21 mouse cellular contexts compared by ENCODE assay signal in the genomic region with DNA sequence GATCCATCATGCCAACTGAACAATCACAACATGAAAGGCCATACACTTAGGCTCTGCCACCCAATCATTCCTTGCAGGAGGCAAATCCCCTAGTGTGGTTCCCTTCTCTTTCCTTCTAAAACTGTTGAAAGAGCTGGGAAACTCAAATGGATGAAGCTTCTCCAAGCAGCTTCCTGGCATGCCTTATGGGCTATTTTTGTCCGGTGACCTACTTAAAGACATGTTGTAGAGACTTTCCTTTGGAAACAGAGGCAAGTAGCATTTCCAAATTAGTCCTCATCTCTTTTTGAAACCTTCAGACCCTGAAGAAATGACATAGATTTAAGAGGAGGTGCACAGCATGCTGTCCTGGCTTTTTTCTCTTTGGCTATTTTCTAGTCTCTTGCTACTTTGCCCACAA.
DNase-seq lines count a peak whose midpoint lies in the region; ATAC-seq and TF ChIP-seq lines count a peak whose summit lies in the region.
"Had no signal": no experiment of that assay in that cellular context is flagged by ENCODE, and none has a peak within 500 bp of the region (broad histone marks: within the 10 kb centered on the region; RNA-seq: fewer than 3 reads in every experiment).

No protein-coding gene starts in this region.

- no peak for TF ChIP-seq EP300 in heart, adult 2 months (IDR thresholded peaks at IDR 0.05; ENCODE audit: insufficient read depth, low read depth, low read length)
- TF ChIP-seq EP300 in lung, postnatal 0 days (IDR thresholded peaks at IDR 0.05), result no peak

- no peak for TF ChIP-seq CTCF in heart, adult 2 months (IDR thresholded peaks at IDR 0.05)
- no peak for TF ChIP-seq CTCF in lung, postnatal 0 days (IDR thresholded peaks at IDR 0.05)

- peaks cover 2% of the 10 kb centered on the region; the same call in 1 of the 2 replicates for H3K36me3 ChIP-seq in heart, adult 2 months (ENCODE audit: control insufficient read depth, insufficient read depth, low read length)
- no peaks in the 10 kb centered on the region for H3K36me3 ChIP-seq in heart, embryonic 12.5 days
- H3K36me3 ChIP-seq in lung, postnatal 0 days (ENCODE audit: insufficient read depth, low read length), result no peaks in the 10 kb centered on the region
- H3K36me3 ChIP-seq: forebrain, embryonic 10.5 days; heart, embryonic 15.5 days; hindbrain, embryonic 12.5 days; limb, embryonic 10.5 days; liver, embryonic 15.5 days; midbrain, embryonic 13.5 days had no signal

- no peaks in the 10 kb centered on the region for H3K79me2 ChIP-seq in heart, adult 2 months (replicated peaks; ENCODE audit: control insufficient read depth, insufficient read depth, low read length)

- H3K4me1 ChIP-seq in heart, adult 2 months (ENCODE audit: control insufficient read depth, insufficient read depth, low read length), result no peaks in the 10 kb centered on the region; the same call in 1 of the 2 replicates
- H3K4me1 ChIP-seq in heart, embryonic 12.5 days (replicated peaks), result peaks cover 5% of the 10 kb centered on the region; the same call in 1 of the 2 replicates
- H3K4me1 ChIP-seq in lung, postnatal 0 days (ENCODE audit: insufficient read depth, low read depth, low read length), result no peaks in the 10 kb centered on the region
- H3K4me1 ChIP-seq: forebrain, embryonic 10.5 days; hindbrain, embryonic 12.5 days; limb, embryonic 10.5 days; liver, embryonic 15.5 days; midbrain, embryonic 13.5 days had no signal

- H3K9ac ChIP-seq in heart, adult 2 months (ENCODE audit: low read depth, low read length), result no peak overlapping the region
- H3K9ac ChIP-seq in heart, embryonic 12.5 days, result no peak overlapping the region
- no peak overlapping the region for H3K9ac ChIP-seq in lung, postnatal 0 days (replicated peaks; ENCODE audit: low read depth)
- H3K9ac ChIP-seq: heart, embryonic 15.5 days; hindbrain, embryonic 12.5 days; liver, embryonic 15.5 days; midbrain, embryonic 13.5 days had no signal

- TF ChIP-seq POLR2A in heart, adult 2 months (IDR thresholded peaks at IDR 0.05; ENCODE audit: insufficient read depth, low read depth, low read length), result no peak

- no peaks in the 10 kb centered on the region for H3K27me3 ChIP-seq in heart, adult 2 months (ENCODE audit: control insufficient read depth, insufficient read depth, low read length)
- H3K27me3 ChIP-seq in heart, embryonic 12.5 days (replicated peaks), result no peaks in the 10 kb centered on the region
- H3K27me3 ChIP-seq in lung, postnatal 0 days (replicated peaks; ENCODE audit: insufficient read depth, low read length), result no peaks in the 10 kb centered on the region
- H3K27me3 ChIP-seq: heart, embryonic 15.5 days; hindbrain, embryonic 12.5 days; liver, embryonic 15.5 days; midbrain, embryonic 13.5 days had no signal

- no peak overlapping the region for H3K4me3 ChIP-seq in heart, adult 2 months
- no peak overlapping the region for H3K4me3 ChIP-seq in heart, embryonic 12.5 days
- H3K4me3 ChIP-seq in lung, postnatal 0 days (ENCODE audit: low read depth, low read length), result no peak overlapping the region
- H3K4me3 ChIP-seq: forebrain, embryonic 10.5 days; heart, embryonic 15.5 days; hindbrain, embryonic 12.5 days; limb, embryonic 10.5 days; liver, embryonic 15.5 days; midbrain, embryonic 13.5 days had no signal

- WGBS in heart, adult 2 months, result 26% methylated on average over 1 of the region's 1 CpGs
- WGBS in heart, embryonic 12.5 days, result 63% methylated on average over 1 of the region's 1 CpGs
- WGBS in lung, postnatal 0 days, result 84% methylated on average over 1 of the region's 1 CpGs

- no peak for DNase-seq in frontal cortex, postnatal 25 days (ENCODE audit: low spot score in 2 of 2)
- peak; percentile 16 to 21 for DNase-seq in heart, adult 2 months
- DNase-seq in lung, postnatal 36 days, result peak; percentile 3
- no peak for DNase-seq in lung, postnatal 0 days (ENCODE audit: low spot score)
- DNase-seq in skeletal muscle tissue, adult 2 months (ENCODE audit: low read depth, low spot score), result peak; percentile 33
- no peak for DNase-seq in kidney, postnatal 25 days
- DNase-seq: adrenal gland, postnatal 14 days; cerebellum, adult 8-10 months; kidney, postnatal 36 days; liver; right cerebral cortex, postnatal 14 days had no signal

- H3K9me3 ChIP-seq in heart, embryonic 12.5 days (replicated peaks), result no peaks in the 10 kb centered on the region
- no peaks in the 10 kb centered on the region for H3K9me3 ChIP-seq in lung, postnatal 0 days (ENCODE audit: low read length)
- H3K9me3 ChIP-seq: forebrain, embryonic 10.5 days; heart, embryonic 15.5 days; hindbrain, embryonic 12.5 days; limb, embryonic 10.5 days; liver, embryonic 15.5 days; midbrain, embryonic 13.5 days had no signal

- peak; percentile 74 for ATAC-seq in frontal cortex, adult (ENCODE audit: low TSS enrichment)
- no peak for ATAC-seq in heart, embryonic 12.5 days (ENCODE audit: insufficient number of reproducible peaks, low FRiP score)
- no peak for ATAC-seq in lung, postnatal 0 days
- ATAC-seq: forebrain, embryonic 16.5 days; intestine, postnatal 0 days; midbrain, embryonic 13.5 days had no signal

- H3K4me2 ChIP-seq in heart, embryonic 12.5 days, result no peak overlapping the region
- no peak overlapping the region for H3K4me2 ChIP-seq in lung, postnatal 0 days (replicated peaks; ENCODE audit: low read depth, low read length)
- H3K4me2 ChIP-seq: heart, embryonic 15.5 days; hindbrain, embryonic 12.5 days; liver, embryonic 15.5 days; midbrain, embryonic 13.5 days had no signal

- intact Hi-C loops in heart, adult 2 months (cut with DNase I), result no loop called here

- peak overlapping the region; percentile 64 for H3K27ac ChIP-seq in heart, adult 2 months
- no peak overlapping the region for H3K27ac ChIP-seq in heart, embryonic 12.5 days (ENCODE audit: poor library complexity, severe bottlenecking)
- no peak overlapping the region for H3K27ac ChIP-seq in lung, postnatal 0 days (ENCODE audit: low read length)
- H3K27ac ChIP-seq: forebrain, embryonic 10.5 days; heart, embryonic 15.5 days; hindbrain, embryonic 12.5 days; limb, embryonic 10.5 days; liver, embryonic 15.5 days; midbrain, embryonic 13.5 days had no signal

Comparison
In these comparisons a context has a peak if more than half of its experiments do, and no peak if none do; other contexts are left out.
1. DNase-seq: peak in heart, adult 2 months (2 of 2), lung, postnatal 36 days (single experiment) and skeletal muscle tissue, adult 2 months (single experiment); none in frontal cortex, postnatal 25 days (0 of 2), lung, postnatal 0 days (single experiment) and kidney, postnatal 25 days (0 of 2).